Mouse (Mus musculus) kidney, embryonic 14.5 days (tissue): ENCODE measurements around the gene Pou6f2. TPM values are rescaled to one million over a fixed set of nuclear protein-coding genes. Genes with fewer than 3 reads are reported as not detected.

Experiments used
- ATAC-seq: fragments of 200-750 bp; cut with Nextera tagmentation; 2 replicates; pipeline ENCODE4 v1.8.0; 2017; ENCODE audit warnings: moderate number of reproducible peaks, mild to moderate bottlenecking, moderate TSS enrichment, moderate library complexity; ENCODE audit not compliant: low FRiP score, low TSS enrichment
- H3K27ac ChIP-seq: fragments of 300-500 bp; sonication (generic); 2 replicates; pipeline ENCODE4 v1.5.1; 2014; ENCODE audit warnings: low read depth, mild to moderate bottlenecking, low read length, moderate library complexity, mixed read lengths
- H3K27me3 ChIP-seq: fragments of 300-500 bp; sonication (generic); 2 replicates; pipeline ENCODE4 v1.6.1; 2014; ENCODE audit warnings: mild to moderate bottlenecking, low read length; ENCODE audit not compliant: control insufficient read depth, insufficient read depth
- H3K36me3 ChIP-seq: fragments of 300-500 bp; sonication (generic); 2 replicates; pipeline ENCODE4 v1.6.1; 2014; ENCODE audit warnings: low read length, mixed read lengths; ENCODE audit not compliant: control insufficient read depth, insufficient read depth
- H3K4me1 ChIP-seq: fragments of 300-500 bp; sonication (generic); 2 replicates; pipeline ENCODE4 v1.6.1; 2014; ENCODE audit warnings: low read length, mixed read lengths; ENCODE audit not compliant: control insufficient read depth, insufficient read depth
- H3K4me2 ChIP-seq: fragments of 300-500 bp; sonication (generic); replicated peaks from 2 replicates; pipeline ENCODE4 v1.6.1; 2014; ENCODE audit warnings: low read depth, mild to moderate bottlenecking, low read length
- H3K4me3 ChIP-seq: fragments of 300-500 bp; sonication (generic); 2 replicates; pipeline ENCODE4 v1.5.1; 2014; ENCODE audit warnings: mild to moderate bottlenecking, low read length
- H3K9ac ChIP-seq: fragments of 300-500 bp; sonication (generic); 2 replicates; pipeline ENCODE4 v1.6.1; 2014; ENCODE audit warnings: low read depth, mild to moderate bottlenecking, low read length, moderate library complexity
- H3K9me3 ChIP-seq: fragments of 300-500 bp; sonication (generic); 2 replicates; pipeline ENCODE4 v1.6.1; 2016; ENCODE audit warnings: low read length; ENCODE audit not compliant: control insufficient read depth
- WGBS: fragments of 180-500 bp; shearing (Covaris S2); extraction: QIAGEN DNeasy Blood & Tissue Kit; methylation state at CpG from one replicate; pipeline ENCODE4 v1.1.7; 2014; 5-methylcytosine and 5-hydroxymethylcytosine counted together
- polyA plus RNA-seq: library from polyadenylated mRNA; unstranded; fragments of >200 nt; fragmentation: Nextera tagmentation; extraction: Ambion mirVana; gene quantifications from 2 replicates; pipeline ENCODE4 v1.2.1, GENCODE M21; 2014

The Pou6f2 gene
- polyA plus RNA-seq, 1 experiment from 2014 or later: not detected

DNA sequence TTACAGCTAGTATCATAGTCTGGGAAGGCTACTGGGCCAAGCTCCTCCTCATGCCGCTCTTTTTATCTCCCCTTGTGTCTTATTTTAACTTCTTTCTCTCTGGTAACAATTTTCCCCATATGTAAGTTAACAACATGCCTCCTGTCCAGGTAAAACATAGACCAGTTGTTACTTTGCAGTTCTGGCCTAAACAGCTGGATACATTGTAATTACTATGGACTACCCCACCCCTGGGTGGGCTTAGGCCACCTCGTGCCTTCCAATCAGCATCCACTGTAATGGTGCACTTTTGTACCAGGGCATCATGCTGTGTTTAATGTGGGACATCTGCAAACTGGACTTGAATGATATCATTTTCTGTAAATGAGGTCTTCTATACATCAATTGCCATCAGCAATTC is 271.4 kb downstream of the Pou6f2 start:
- Histone ChIP-seq H3K4me1 (no peaks in the 10 kb centered on the region), H3K9ac (no peak overlapping the region)
- WGBS: 72% methylated on average over 2 of the region's 2 CpGs

DNA sequence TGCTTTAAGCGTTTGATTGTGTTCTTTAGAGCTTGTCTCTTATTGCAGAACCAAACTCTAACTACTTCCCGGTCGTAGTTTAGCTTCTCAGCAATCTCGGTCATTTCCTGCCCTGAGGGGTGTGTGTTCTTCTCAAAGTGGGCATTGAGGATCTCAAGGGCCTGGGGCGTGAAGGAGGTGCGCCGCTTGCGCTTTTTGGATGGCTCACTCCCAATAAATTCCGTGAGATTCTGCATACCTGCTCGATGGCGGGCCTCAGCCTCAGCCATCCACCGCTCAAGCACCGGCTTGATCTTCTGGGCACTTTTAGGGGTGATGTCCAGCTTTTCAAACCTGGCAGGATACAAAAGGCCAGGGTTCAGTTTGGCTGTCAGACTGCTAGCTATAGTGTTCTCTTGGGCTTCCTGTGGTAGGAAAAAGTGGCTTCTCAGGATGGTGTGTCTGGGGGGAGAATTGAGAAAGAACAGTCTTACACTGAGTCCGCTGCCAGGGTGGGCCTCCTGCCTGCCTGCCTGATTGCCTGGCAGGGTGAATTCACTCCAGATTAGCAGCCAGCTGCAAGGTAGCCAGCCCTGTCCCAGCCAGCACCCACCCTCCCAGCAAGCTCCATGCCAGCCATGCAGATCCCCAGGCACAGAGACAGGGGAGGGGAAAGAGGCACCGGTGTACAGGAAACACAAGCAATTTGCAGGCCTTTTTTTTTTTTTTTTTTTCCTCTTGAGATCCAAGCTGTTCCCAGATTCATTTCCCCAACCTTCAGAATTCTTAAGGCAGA is 272.1 kb downstream of the Pou6f2 start:
- Histone ChIP-seq H3K4me3 (no peak overlapping the region), H3K27me3 (no peaks in the 10 kb centered on the region), H3K9ac (no peak overlapping the region), H3K9me3 (no peaks in the 10 kb centered on the region), H3K4me1 (no peaks in the 10 kb centered on the region), H3K36me3 (no peaks in the 10 kb centered on the region), H3K4me2 (no peak overlapping the region), H3K27ac (no peak overlapping the region)
- 52% methylated on average over 15 of the region's 15 CpGs for WGBS
- 0 out of 2 replicates have a peak, but pooled peaks have one; percentile 18 for ATAC-seq

More for the DNA sequence above, 271.4 kb downstream of the Pou6f2 start:
- ATAC-seq: no peak
- H3K9me3 ChIP-seq: no peaks in the 10 kb centered on the region
- H3K4me2 ChIP-seq: no peak overlapping the region
- H3K36me3 ChIP-seq: no peaks in the 10 kb centered on the region
- H3K27me3 ChIP-seq: no peaks in the 10 kb centered on the region
- H3K4me3 ChIP-seq: no peak overlapping the region
- H3K27ac ChIP-seq: no peak overlapping the region

DNA sequence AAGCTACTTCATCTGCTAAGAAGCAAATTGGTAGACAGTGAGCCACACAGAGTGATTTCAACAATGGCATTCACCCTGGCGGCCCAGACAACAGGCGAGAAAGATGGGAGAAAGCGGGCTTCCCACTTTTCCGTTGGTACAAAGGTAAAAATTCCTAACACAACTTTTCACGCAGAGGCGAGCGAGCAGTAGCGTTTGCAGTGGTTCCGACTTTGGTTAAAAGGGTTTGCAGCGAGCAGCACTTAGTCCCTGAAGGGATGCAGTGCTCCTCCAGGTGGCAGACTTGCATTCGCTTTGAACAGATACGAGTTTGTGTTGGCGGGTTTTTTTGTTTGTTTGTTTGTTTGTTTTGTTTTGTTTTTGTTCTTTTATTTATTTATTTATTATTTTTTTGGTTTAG is 273.1 kb downstream of the Pou6f2 start:
- H3K4me3 ChIP-seq: peak overlapping the region; percentile 8; the same call in 1 of the 2 replicates
- no peak overlapping the region for H3K27ac ChIP-seq
- H3K4me1 ChIP-seq: no peaks in the 10 kb centered on the region
- no peaks in the 10 kb centered on the region for H3K9me3 ChIP-seq
- no peaks in the 10 kb centered on the region for H3K27me3 ChIP-seq
- no peaks in the 10 kb centered on the region for H3K36me3 ChIP-seq
- H3K4me2 ChIP-seq: peak overlapping the region; percentile 21; the same call in 1 of the 2 replicates
- WGBS: 27% methylated on average over 13 of the region's 13 CpGs
- no peak for ATAC-seq
- H3K9ac ChIP-seq: no peak overlapping the region

DNA sequence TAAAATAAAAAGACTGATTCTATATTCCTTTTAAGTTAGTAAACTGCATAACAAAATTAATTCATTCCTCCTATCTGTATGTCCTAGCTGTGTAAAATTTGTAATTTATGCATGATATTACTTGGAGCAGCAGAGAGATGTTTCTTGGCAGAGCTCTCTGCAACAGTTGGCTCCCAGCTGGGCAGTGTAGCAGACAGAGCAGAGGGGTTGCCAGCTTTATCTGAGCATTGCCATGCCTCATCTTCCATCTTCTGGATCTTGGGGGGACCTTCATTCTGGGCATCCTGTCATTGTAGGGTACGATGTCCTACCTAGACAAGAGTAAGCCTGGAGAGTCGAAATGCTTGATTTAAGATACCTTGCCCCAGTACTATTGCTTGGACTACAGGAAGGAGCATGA is 277.1 kb downstream of the Pou6f2 start:
- no peaks in the 10 kb centered on the region for H3K9me3 ChIP-seq
- no peaks in the 10 kb centered on the region for H3K27me3 ChIP-seq
- H3K4me1 ChIP-seq: no peaks in the 10 kb centered on the region
- no peak overlapping the region for H3K4me2 ChIP-seq
- no peak overlapping the region for H3K4me3 ChIP-seq
- H3K27ac ChIP-seq: no peak overlapping the region
- no peak overlapping the region for H3K9ac ChIP-seq
- 89% methylated on average over 2 of the region's 2 CpGs for WGBS
- no peak for ATAC-seq
- H3K36me3 ChIP-seq: no peaks in the 10 kb centered on the region

DNA sequence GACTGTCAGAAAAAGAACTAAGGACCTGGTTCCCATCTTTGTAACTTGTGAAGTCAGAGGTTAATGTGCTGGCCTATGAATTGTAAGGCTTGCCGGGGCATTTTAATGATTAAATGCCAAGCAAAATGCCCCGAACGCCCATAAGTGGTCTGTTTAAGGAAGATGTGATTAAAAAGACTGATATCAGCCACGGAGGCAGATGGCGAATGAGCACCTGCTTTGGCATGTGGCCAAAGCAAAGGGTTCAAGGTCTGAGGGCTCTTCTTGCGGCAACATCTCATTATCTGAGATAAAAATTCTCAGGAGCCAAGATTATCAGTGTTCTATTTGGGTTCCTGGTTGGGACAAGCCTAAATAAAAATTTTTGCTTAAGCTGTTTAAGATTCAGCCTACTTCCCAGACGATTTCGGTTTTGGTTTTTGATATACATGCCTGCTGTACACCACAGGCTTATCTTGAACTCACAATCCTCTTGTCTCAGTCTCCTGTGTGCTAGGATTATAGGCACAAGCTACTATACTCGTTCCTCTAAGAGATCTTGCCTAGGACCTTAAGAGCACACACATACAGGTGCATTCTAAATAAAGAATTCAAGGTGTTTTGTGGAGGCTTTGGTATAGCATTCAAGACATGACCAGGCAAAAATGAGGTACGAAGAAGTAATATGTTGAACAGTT is 315.9 kb downstream of the Pou6f2 start:
- H3K4me2 ChIP-seq: no peak overlapping the region
- no peaks in the 10 kb centered on the region for H3K36me3 ChIP-seq
- no peaks in the 10 kb centered on the region for H3K9me3 ChIP-seq
- H3K27me3 ChIP-seq: no peaks in the 10 kb centered on the region
- 63% methylated on average over 10 of the region's 10 CpGs for WGBS
- no peak overlapping the region for H3K9ac ChIP-seq
- no peak for ATAC-seq
- H3K4me1 ChIP-seq: no peaks in the 10 kb centered on the region
- no peak overlapping the region for H3K4me3 ChIP-seq
- H3K27ac ChIP-seq: no peak overlapping the region
